Mouse (Mus musculus) kidney, adult 11 months (tissue): ENCODE data around the gene Baz1a.

Experiments
- DNase-seq: peaks from one replicate; pipeline ENCODE4 v3.0.0; 2022

Gene Baz1a

GRCm38 (mm10) chr12:55013626-55014398 lies at the start of gene Baz1a:
Gene Baz1a, minus strand, starts transcription at chr12:55014348.
- DNase-seq: peak; percentile 24

- no peak for DNase-seq
Observed at GRCm38 (mm10) chr12:55062141-55062540, 48.0 kb upstream of the Baz1a start.

- DNase-seq: no peak
Observed at GRCm38 (mm10) chr12:55061006-55061405, 46.9 kb upstream of the Baz1a start.

- DNase-seq: no peak
Observed at GRCm38 (mm10) chr12:55060212-55060898, 46.2 kb upstream of the Baz1a start.

- no peak for DNase-seq
Observed at GRCm38 (mm10) chr12:55059812-55060211, 45.7 kb upstream of the Baz1a start.

- peak; percentile 57 for DNase-seq
Observed at GRCm38 (mm10) chr12:55058865-55059615, 44.9 kb upstream of the Baz1a start.

GRCm38 (mm10) chr12:55056703-55057102 lies 42.6 kb upstream of the Baz1a start:
- DNase-seq: no peak

- no peak for DNase-seq
Observed at GRCm38 (mm10) chr12:55054551-55055241, 40.5 kb upstream of the Baz1a start.

- no peak for DNase-seq
Observed at GRCm38 (mm10) chr12:55053267-55053666, 39.1 kb upstream of the Baz1a start.

GRCm38 (mm10) chr12:55051210-55052173 lies 37.3 kb upstream of the Baz1a start:
- DNase-seq: no peak

- no peak for DNase-seq
Observed at GRCm38 (mm10) chr12:55049731-55050353, 35.7 kb upstream of the Baz1a start.

- no peak for DNase-seq
Observed at GRCm38 (mm10) chr12:55041011-55041410, 26.9 kb upstream of the Baz1a start.

GRCm38 (mm10) chr12:55027088-55027487 lies 12.9 kb upstream of the Baz1a start:
- DNase-seq: no peak

GRCm38 (mm10) chr12:55023284-55023683 lies 9.1 kb upstream of the Baz1a start:
- DNase-seq: no peak

GRCm38 (mm10) chr12:55019421-55019877 lies 5.3 kb upstream of the Baz1a start:
- no peak for DNase-seq

GRCm38 (mm10) chr12:55017119-55017721 lies 3.1 kb upstream of the Baz1a start:
- no peak for DNase-seq

GRCm38 (mm10) chr12:55016339-55017118 lies 2.4 kb upstream of the Baz1a start:
- DNase-seq: no peak

GRCm38 (mm10) chr12:55015428-55015827 lies 1.3 kb upstream of the Baz1a start:
- DNase-seq: no peak

- DNase-seq: no peak
Observed at GRCm38 (mm10) chr12:55013031-55013430, 1.1 kb downstream of the Baz1a start.
